Mouse (Mus musculus): ENCODE measurements around the gene Gm26602. TPM values are rescaled to one million over a fixed set of nuclear protein-coding genes. Genes with fewer than 3 reads are reported as not detected.

Gm26602 gene
- total and polyA plus RNA-seq, 2 experiments from 2014 or later, result 39.2 TPM; not detected in 1

GRCm38 (mm10) chr10:79924998-79925784 is 14.5 kb downstream of the Gm26602 start:
- Histone ChIP-seq H3K36me3 (ENCODE audit: insufficient read depth) (no peaks in the 10 kb centered on the region), H3K4me1 (ENCODE audit: insufficient read depth) (peaks cover 8% of the 10 kb centered on the region; the same call in 1 of the 2 replicates), H3K4me2 (ENCODE audit: low read depth) (peak overlapping the region; percentile 89), H3K27ac (ENCODE audit: low read depth, low read length) (no peak overlapping the region), H3K27me3 (ENCODE audit: insufficient read depth, low read length) (peaks cover 32% of the 10 kb centered on the region), H3K4me3 (ENCODE audit: low read depth, low read length) (no peak overlapping the region), H3K9me3 (ENCODE audit: low read length) (no peaks in the 10 kb centered on the region), H3K9ac (no peak overlapping the region)
- peak; percentile 96 for DNase-seq
- 12% methylated on average over 29 of the region's 29 CpGs for WGBS
- ATAC-seq, result peak; percentile 14
- TF ChIP-seq CTCF (IDR thresholded peaks at IDR 0.05; ENCODE audit: low read depth), result peak; percentile 100

GRCm38 (mm10) chr10:79925785-79926490 is 15.3 kb downstream of the Gm26602 start:
- H3K27ac ChIP-seq (ENCODE audit: low read depth, low read length), result peak overlapping the region; percentile 85; the same call in 1 of the 2 replicates
- peak overlapping the region; percentile 88 for H3K4me3 ChIP-seq (ENCODE audit: low read depth, low read length)
- peaks cover 8% of the 10 kb centered on the region; the same call in 1 of the 2 replicates for H3K4me1 ChIP-seq (ENCODE audit: insufficient read depth)
- 12% methylated on average over 15 of the region's 15 CpGs for WGBS
- no peaks in the 10 kb centered on the region for H3K9me3 ChIP-seq (ENCODE audit: low read length)
- H3K9ac ChIP-seq, result peak overlapping the region; percentile 81
- 0 out of 2 replicates have a peak, but pooled peaks cover under 1% of the 10 kb centered on the region for H3K36me3 ChIP-seq (ENCODE audit: insufficient read depth)
- TF ChIP-seq CTCF (IDR thresholded peaks at IDR 0.05; ENCODE audit: low read depth), result no peak
- peak; percentile 0; the same call in 1 of the 2 replicates for ATAC-seq
- peak overlapping the region; percentile 89 for H3K4me2 ChIP-seq (ENCODE audit: low read depth)
- no peak for DNase-seq
- peaks cover 25% of the 10 kb centered on the region for H3K27me3 ChIP-seq (ENCODE audit: insufficient read depth, low read length)

- Histone ChIP-seq H3K27me3 (ENCODE audit: insufficient read depth, low read length) (peaks cover 17% of the 10 kb centered on the region), H3K4me1 (ENCODE audit: insufficient read depth) (peaks cover 8% of the 10 kb centered on the region; the same call in 1 of the 2 replicates), H3K27ac (ENCODE audit: low read depth, low read length) (peak within 1 kb of the TSS; percentile 85), H3K36me3 (ENCODE audit: insufficient read depth) (0 out of 2 replicates have a peak, but pooled peaks cover 8% of the 10 kb centered on the region), H3K4me2 (ENCODE audit: low read depth) (peak within 1 kb of the TSS; percentile 89), H3K9me3 (ENCODE audit: low read length) (no peaks in the 10 kb centered on the region), H3K9ac (peak within 1 kb of the TSS; percentile 81), H3K4me3 (ENCODE audit: low read depth, low read length) (peak within 1 kb of the TSS; percentile 88)
- ATAC-seq (peak; percentile 90), DNase-seq (peak; percentile 94)
- peak; percentile 27; the same call in 1 of the 2 replicates for TF ChIP-seq CTCF (IDR thresholded peaks at IDR 0.05; ENCODE audit: low read depth)
- under 1% methylated on average over 63 of the region's 63 CpGs for whole genome bisulfite sequencing
These were observed 16.1 kb downstream of the Gm26602 start, which contains the start of gene Arid3a for GRCm38 (mm10) chr10:79926491-79927323. TSS of gene Arid3a (plus strand) at chr10:79927043.

GRCm38 (mm10) chr10:79927324-79928029 is 16.8 kb downstream of the Gm26602 start:
- peak; percentile 72 for DNase-seq

GRCm38 (mm10) chr10:79928030-79928694 is 17.5 kb downstream of the Gm26602 start:
- peak; percentile 43 for DNase-seq
- Histone ChIP-seq H3K27me3 (ENCODE audit: insufficient read depth, low read length) (peaks cover 5% of the 10 kb centered on the region; the same call in 1 of the 2 replicates), H3K36me3 (ENCODE audit: insufficient read depth) (peaks cover 13% of the 10 kb centered on the region; the same call in 1 of the 2 replicates), H3K4me2 (ENCODE audit: low read depth) (peak overlapping the region; percentile 89), H3K27ac (ENCODE audit: low read depth, low read length) (peak overlapping the region; percentile 85), H3K9me3 (ENCODE audit: low read length) (no peaks in the 10 kb centered on the region), H3K4me3 (ENCODE audit: low read depth, low read length) (peak overlapping the region; percentile 88), H3K4me1 (ENCODE audit: insufficient read depth) (peaks cover 8% of the 10 kb centered on the region; the same call in 1 of the 2 replicates), H3K9ac (peak overlapping the region; percentile 81)
- WGBS, result under 1% methylated on average over 25 of the region's 29 CpGs
- no peak for TF ChIP-seq CTCF (IDR thresholded peaks at IDR 0.05; ENCODE audit: low read depth)
- ATAC-seq, result no peak

More at GRCm38 (mm10) chr10:79927324-79928029, 16.8 kb downstream of the Gm26602 start:
- H3K4me2 ChIP-seq (ENCODE audit: low read depth), result peak overlapping the region; percentile 89
- H3K4me1 ChIP-seq (ENCODE audit: insufficient read depth), result peaks cover 8% of the 10 kb centered on the region; the same call in 1 of the 2 replicates
- TF ChIP-seq CTCF (IDR thresholded peaks at IDR 0.05; ENCODE audit: low read depth), result peak; percentile 38
- H3K4me3 ChIP-seq (ENCODE audit: low read depth, low read length), result peak overlapping the region; percentile 88
- WGBS, result under 1% methylated on average over 54 of the region's 54 CpGs
- no peaks in the 10 kb centered on the region for H3K9me3 ChIP-seq (ENCODE audit: low read length)
- H3K36me3 ChIP-seq (ENCODE audit: insufficient read depth), result peaks cover 13% of the 10 kb centered on the region; the same call in 1 of the 2 replicates
- H3K27me3 ChIP-seq (ENCODE audit: insufficient read depth, low read length), result peaks cover 12% of the 10 kb centered on the region
- peak; percentile 44 for ATAC-seq
- peak overlapping the region; percentile 81 for H3K9ac ChIP-seq
- H3K27ac ChIP-seq (ENCODE audit: low read depth, low read length), result peak overlapping the region; percentile 85

All from forebrain, postnatal 0 days (tissue).